Mouse (Mus musculus): Measurements from ENCODE around the gene Kpna2.
"Not testable (repeated sequence)": the region's sequence is repeated elsewhere in the genome, so short reads cannot be mapped to it uniquely, and the experiment has no call there.

Gene Kpna2

DNA sequence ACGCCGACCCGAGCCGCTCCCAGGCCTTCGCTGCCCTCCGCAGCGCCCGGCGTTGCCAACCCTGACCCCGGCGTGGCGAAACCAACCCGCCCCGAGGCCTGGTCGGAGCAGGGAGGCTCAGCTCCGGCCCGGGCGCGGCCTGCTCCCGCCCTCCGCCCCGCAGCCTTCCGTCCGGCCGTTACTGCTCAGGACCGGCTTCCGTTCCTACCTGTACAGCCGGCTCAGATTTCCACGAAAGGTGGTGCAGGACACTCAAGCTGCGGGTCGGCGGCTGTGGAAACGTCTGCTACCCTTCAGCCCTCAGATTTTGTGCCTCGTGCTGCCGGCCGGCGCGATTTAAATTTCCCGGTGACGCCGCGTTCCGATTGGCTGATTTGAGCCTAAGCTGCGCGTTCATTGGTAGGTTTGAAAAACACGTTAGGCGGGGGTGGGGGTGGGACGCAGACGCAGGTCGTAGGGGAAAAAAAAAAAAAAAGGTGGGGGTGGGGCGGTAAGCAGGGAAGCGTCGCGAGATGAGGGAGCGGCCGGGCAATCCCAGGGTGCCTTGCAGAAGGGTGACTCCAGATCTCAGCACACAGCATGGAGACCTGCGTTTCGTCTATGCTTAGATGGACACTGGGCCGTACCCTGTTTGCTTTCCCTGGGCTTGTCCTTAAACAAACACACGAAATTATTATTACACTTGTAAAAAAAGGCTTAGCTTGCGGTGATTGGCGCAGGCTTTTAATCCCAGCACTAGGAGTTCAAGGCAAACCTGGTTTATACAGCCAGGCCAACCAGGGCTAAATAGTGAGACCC, at the start of gene Kpna2:
Gene Kpna2, minus strand, starts transcription at position 391 of the 798 bp plus-strand sequence.
- DNase-seq (ENCODE audit: low read depth, low spot score) = peak; percentile 96

DNA sequence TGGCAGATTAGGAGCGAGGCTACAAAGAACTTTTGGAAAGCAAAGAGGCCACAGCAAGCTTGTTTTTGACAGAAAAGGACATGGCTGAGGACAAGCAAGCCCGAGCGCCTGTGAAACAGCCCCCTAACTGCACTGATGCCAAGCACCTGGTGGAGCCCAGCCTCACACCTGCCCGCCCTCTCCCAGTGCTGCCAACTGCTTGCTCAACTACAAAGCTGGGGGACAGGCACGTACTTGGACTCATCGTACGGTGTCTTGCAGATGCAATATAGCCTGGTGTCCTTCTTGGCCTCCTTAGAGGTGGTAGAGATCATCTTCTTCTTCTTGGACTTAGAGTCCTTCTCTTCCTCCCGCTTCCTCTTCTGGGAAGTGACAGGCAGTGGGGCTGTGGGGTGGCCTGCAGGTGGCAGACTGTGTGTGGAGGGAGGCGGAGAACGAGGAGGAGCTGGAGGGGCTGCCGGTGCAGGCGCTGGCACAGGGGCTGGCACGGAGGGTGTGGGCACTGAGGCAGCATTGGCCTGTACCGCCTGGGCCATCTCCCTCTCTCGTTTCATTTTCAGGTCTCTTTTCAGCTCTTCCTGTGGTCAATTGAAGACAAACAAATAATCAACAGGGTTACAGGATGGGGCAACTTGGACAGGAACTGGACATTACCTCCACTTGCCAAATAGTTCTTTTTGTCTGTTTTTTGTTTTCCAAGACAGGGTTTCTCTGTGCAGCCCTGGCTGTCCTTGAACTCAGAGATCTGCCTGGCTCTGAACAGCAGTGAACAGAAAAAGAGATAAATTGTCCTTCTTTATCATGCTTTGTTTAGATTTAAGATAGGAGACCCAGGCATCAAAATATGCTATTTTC, 47.7 kb upstream of the Kpna2 start:
- DNase-seq (ENCODE audit: low read depth, low spot score) = no peak

DNA sequence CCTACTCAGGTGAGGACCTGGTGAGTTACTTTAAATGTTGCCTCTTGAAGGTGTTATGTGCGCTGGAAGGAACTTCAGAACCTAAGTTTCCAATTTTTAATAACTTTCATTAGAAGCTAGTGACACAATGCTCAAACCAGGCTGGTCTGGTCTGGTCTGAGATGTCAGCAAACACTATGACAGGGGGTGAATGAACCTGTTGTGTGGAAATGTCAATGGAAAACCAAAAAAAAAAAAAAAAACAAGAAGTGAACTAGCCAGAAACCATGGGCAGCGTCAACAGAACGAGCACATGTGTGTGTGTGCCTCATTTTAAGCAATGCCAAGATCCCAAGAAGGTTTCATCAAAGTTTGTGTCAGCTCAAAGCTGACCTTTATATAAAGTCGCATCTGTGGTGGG, 46.2 kb upstream of the Kpna2 start:
- DNase-seq (ENCODE audit: low read depth, low spot score) = no peak

DNA sequence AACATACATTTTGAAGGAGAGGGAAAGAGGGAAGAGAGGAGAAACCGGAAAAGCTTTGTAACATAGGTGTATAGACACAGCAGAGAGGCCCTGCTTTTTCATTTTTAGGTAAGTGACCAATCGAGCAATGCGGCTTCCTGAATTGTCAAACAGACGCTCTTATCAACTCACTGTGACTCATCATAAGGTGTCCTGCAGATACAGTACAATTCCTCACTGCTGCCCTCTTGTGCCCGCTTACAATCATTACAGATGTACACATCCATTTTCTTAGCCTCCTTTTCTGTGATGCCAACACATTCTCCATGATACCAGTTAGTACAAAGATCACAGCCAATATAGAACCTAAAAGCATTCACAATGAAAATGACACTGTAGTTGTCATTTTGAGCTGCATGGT, 45.0 kb upstream of the Kpna2 start:
- DNase-seq (ENCODE audit: low read depth, low spot score) = peak; percentile 94

DNA sequence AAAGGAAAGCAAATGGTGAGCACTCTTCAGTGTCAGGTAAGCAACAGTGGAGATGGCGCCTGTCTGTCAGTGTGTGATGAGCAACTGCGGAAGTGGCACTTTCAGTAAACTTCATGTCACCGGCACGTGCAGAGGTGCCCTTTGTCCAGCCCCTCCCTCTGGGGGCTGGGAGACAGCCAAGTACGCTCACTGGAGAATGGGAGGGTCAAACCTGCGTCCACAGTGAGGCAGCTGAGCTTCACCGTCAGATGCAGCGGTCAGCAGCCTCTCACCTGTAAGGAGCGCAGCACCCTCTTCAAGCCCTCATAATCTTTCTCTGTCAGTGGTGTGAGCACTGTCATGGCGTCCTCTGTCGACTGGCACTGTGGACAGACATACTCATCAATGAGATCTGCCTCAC, 44.0 kb upstream of the Kpna2 start:
- no peak for DNase-seq (ENCODE audit: low read depth, low spot score)

DNA sequence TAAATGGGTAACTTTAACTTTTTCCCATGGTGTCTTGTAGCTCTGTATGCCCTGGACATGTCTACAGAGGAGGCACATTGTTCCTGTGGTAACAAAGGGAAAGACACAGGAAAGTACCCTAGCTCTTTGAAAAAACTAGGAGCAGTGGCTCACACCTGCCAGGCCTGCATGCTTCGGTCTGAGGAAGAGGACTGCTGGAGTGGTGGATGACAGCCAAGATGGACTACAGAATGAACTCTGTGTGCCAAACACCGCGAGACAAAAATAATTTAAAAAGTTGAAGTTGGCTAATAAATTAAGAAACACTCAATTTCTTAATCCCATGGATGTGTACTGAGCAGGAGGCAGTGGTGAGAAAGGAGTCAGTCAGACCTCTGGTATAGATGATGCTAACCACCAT, 42.1 kb upstream of the Kpna2 start:
- no peak for DNase-seq (ENCODE audit: low read depth, low spot score)

DNA sequence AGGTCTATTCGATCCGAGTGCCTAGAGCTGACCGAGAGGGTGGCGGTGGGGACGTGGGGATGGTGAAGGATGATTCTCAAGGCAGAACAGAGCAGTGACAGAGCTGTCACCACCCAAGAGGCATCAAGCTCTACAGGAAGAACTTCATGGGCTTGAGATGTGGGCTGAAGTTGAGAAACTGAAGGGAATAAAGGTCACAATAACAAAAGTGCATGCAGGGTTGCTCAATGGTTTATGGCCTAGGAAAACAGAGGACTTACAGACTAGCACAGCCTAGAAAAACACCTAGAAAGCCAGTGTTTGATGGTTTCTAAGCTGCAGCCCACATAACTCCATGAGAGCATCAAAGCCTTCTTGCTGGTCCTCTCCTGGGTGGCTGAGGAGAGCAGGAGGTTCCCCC, 40.1 kb upstream of the Kpna2 start:
- DNase-seq (ENCODE audit: low read depth, low spot score) = no peak

DNA sequence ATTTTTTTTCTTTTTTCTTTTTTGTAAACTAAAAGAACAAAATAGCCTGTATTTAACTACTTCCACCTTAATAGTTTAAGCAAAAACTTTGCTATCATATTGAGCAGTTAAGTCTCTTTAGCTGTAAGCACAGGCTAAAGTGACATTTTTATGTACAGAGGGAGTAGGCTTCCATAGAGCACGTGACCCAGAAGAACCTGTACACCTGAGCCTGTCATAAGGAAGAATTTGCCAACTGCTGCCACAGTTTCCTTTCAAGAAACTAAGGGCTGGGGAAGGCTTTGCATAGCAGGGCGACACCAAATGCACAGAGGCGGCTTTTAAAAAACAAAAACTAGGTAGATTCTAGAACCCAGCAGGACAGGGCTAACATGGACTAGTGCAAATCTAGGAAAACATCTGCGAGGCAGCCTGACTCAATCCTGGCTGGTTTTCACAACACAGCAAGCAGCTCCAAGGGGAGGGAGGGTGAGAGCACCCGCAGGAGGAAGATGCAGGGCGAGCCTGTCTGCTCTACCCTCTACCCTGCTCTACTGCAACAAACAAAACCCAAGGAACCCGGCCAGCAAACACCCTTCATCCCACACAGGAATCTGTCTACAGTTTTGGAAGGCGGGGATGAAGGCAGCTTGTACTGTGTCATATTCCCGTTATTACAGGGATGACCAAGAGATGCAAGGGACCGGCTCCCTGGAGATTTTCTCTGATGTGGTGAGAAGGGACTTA, 34.9 kb upstream of the Kpna2 start:
- no peak for DNase-seq (ENCODE audit: low read depth, low spot score)

DNA sequence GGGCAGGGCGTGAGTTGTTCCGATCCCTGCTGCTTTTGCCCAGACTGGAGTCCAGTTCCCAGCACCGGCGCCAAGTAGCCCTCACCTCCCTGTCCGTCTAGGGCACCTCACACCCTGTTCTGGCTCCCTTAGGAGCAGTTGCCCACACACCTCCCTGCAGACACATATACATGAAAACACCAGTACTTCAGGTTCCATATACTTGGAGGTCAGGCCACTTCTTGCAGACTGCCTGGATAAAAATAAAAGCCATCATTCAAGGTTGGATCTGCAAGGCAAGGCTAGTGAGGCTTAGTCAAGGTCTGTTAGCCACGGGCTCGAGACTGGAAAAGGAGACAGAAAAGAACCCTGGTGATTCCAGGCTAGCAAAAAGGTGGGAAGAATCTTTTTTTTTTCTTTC, 32.3 kb upstream of the Kpna2 start:
- DNase-seq (ENCODE audit: low read depth, low spot score) = no peak

DNA sequence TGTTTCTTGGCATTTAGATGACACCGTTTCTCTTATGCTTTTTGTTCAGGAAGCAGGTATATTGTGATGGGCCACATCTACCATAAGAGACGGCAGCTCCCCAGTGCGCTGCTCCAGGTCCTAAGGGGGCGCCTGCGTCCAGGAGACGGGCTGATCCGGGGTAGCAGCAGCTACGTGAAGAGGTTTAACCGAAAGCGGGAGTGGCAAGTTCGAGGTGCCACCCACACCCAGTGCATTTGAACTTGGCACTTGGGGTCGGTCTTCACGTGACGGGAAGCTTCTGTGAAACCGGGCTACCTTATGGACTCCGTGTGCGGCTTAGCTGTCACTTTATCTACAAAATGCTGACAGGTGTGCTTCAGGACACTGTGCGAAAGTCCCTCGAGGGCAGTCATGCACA, 30.2 kb upstream of the Kpna2 start:
- no peak for DNase-seq (ENCODE audit: low read depth, low spot score)

DNA sequence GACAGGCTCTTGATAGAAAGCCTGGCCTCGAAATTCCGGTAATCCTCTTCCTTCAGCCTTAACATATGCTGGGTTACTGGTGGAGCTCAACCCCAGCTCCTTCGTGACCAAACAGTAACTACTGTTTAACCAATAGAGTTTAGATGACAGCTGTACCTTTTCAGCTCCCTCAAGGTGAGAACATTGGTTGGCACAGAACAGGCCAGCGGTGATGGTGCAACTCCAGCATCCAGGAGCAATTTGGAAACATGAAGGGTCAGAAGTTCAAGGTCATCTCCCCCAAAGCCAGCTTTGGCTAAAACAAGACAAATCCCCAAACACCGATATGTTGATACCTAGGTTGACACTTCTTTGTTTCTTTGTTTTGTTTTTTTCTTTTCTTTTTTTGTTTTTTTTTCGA, 29.4 kb upstream of the Kpna2 start:
- DNase-seq (ENCODE audit: low read depth, low spot score) = peak; percentile 25

DNA sequence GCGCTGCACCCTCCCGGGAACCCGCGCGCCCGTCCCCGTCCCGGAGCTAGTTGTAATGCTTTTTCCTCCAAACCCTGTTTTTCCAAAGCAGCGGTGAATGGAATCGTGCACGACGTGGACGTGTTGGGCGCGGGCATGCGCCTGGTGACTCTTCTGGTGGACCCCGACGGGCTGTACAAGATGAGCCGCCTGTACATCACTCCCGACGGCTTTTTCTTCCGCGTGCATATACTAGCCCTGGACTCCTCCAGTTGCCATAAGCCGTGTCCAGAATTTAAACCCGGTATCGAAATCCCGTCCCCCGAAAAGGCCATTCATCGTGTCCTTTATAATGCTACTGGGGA, 28.9 kb upstream of the Kpna2 start:
- DNase-seq (ENCODE audit: low read depth, low spot score) = no peak

DNA sequence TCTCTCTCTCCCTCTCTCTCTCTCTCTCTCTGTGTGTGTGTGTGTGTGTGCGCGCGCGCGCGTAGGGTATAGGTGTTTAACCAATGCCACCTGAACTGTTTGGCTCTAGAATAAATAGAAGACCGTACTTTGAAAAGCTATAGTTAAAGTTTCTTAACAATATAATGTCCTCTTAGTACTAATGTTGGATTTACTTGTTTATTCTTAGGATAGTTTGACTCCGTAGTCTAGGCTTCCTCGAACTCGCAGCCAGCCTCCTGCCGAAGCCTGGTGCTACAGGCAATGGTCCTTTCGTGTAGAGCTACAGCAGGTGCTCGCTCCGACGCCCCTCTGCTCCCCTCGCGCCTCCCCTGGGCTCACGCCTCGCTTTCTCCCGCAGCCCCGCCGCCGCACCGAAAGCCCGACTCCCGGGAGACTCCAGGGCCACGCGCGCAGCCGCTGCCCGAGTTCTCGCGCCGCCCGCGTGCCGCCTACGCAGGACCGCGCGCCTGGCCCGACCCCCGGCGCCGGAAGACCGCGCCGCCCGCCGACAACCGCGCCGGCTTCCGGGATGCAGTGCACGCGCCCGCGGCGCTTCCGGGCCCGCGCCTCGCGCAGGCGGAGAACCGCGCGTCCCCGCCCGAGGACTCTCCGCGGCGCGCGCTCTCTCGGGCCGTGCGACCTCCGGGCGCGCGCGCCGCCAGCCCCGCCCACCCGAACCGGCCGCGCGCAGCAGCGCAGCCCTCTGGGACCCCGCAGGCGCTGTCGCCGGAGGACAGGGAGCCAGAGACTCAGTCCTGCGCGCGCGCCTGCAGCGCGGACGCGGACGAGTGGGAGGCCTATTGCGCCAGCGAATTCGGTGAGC, 28.3 kb upstream of the Kpna2 start:
- peak; percentile 64 for DNase-seq (ENCODE audit: low read depth, low spot score)

DNA sequence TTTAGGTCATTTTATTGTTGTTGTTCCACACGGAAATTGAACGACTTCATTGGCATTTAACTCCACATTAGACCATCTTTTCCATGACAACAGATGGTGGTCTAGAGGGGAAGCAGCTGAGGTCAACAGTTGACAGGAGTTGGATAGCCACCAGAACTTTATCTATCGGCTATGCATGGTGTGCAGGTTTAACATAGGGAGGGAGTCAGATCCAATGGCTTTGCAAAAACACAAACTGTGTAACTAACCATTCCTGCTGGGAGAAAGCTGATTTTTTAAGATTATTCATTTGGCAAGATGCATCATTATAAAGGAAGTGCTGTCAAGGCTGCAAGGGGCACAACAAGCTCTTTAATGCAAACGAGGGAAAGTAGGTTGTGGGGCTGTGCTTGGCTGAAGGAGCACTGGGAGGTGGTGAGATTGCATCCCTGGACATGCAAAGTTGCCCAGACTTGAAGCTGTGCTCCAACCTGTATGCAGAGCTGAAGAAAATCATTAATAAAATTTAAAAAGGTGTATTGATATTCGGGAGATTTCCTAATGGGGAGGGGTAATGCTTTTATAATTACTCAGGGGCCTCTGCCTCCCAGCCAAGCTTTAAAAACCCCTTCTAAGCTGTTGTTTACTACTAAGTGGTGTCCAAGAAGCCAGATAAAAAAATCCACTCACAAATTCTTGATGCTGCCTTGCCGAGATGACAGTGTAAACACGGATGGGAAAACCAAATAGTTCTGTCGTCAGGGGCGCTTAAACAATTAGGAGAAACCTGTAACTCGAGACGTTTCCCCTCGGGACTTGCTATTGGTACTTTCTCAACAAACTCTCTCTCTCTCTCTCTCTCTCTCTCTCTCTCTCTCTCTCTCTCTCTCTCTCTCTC, 27.5 kb upstream of the Kpna2 start:
- DNase-seq (ENCODE audit: low read depth, low spot score) = peak; percentile 43

DNA sequence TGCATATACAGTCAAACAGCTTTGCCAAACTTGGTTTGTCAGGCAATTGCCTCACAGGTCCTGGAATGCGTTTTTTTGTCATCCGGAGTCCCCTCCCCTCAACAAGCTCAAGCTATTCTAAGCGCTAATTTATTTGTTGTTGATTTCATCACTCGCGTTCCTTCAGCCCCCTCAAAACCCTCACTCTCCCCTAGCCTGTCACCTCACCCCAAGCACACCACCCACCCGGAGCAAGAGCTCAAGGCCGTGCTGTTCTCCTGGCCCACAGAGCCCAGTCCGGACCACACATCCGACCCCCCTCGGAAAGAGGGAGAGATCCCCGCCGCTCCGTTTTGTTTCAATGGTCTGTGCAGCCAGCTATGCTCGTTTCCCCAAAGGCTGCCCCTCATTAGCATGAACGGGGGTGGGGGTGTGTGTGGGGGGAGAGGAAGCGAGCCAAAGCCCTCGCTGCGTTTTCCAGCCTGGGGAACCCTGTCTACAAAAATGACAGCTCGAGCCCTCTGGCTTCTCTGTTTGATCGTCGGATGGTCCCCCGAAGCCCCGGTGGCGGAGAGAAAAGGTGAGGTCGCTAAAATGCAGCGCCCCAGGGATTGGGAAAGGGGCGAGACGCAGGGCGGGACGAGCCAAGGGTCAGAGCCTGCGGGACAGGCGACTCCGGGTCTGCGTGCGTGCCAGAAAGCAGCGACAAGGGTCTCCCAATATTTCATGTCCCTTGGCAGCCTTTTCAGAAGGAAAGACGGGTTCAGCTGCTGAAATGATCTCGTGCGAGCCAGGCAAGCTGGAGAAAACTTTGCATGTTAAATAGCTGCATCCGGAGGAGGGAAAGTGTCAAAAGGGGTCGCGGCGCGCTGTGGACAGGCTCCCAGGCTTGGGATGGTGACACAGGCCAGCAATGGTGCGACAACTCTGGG, 26.3 kb upstream of the Kpna2 start, which contains the start of gene 1810010H24Rik:
Gene 1810010H24Rik, plus strand, starts transcription at position 271 of the 911 bp plus-strand sequence.
- no peak for DNase-seq (ENCODE audit: low read depth, low spot score)

DNA sequence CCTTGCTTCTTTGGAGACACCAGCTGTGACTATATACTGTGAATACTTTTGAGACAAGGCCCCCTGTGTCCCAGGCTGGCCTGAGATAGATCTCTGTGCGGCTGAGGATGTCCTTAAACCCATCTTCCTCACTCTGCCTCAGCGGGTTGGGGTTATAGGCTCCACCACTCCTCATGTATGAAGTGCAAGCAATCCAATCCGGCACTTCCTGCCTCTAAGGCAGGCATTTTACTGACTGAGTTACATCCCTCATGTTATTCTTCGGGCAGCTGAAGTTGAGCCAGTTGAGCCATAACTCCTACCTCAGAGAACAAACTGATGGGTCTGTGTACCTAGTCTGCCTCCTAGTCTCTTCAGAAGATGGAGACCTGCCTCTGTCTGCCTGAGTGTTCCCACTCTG, 25.1 kb upstream of the Kpna2 start:
- no peak for DNase-seq (ENCODE audit: low read depth, low spot score)

DNA sequence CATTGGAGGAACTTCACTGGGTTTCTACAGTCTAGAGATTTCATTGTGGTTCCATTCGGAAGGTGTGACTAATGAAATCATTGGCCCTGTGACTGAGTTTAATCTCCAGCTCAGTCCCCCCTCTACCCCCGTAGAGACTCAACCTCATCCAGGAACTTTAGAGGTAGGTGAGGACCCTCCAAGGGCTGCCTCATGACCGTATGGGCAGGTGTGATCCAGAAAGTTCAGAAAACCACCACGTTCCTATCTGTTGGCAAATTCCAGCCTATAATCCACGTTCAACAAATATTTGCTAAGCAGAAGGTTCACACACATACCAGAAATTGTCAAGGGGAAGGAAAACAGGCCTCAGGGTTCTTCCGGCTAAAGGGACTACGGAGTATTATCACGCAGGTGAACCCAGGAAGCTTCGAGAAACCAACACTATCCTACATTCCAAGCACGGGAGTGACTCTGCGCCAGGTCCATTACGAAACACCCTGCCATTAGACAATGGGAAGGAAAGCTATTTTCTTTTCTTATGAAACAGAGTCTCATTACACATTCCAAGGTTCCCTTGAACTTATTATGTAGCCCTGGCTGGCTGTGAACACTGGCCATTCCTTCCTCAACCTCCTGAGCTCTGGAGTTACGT, 22.8 kb upstream of the Kpna2 start:
- DNase-seq (ENCODE audit: low read depth, low spot score) = no peak

DNA sequence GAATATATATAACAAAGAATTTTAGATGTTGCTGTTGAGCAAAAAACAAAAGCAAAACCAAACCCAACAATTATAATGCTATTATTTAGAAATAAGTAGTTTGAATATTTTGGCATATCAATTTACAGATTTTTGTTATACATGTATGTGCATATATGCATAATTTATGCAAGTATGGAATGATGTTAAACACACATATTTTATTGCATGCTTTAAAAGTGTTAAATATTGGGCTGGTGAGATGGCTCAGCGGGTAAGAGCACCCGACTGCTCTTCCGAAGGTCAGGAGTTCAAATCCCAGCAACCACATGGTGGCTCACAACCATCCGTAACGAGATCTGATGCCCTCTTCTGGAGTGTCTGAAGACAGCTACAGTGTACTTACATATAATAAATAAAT, 20.4 kb upstream of the Kpna2 start:
- not testable (repeated sequence) for DNase-seq (ENCODE audit: low read depth, low spot score)

DNA sequence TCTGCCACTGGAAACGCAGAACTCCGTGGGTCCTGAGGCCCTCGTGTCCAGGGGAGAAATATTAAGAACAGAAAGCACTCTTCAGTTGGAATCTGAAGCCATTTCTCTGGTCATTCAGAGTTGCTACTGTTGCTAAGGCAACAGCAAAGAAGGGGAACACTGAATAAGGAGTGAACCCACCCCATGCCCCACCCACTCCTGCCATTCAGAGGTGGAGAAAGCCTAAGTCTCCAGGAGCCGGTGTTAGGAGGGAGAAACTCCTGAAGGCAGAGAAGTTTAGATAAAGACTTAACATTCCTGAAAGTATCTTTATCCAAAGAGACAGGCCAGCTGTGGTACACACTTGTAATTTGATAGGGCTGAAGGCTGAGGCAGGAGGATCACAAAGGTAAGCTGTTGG, 20.0 kb upstream of the Kpna2 start:
- no peak for DNase-seq (ENCODE audit: low read depth, low spot score)
